Mouse (Mus musculus) stomach, embryonic 15.5 days (tissue): ENCODE data around the gene Ints13. TPM values are rescaled to one million over a fixed set of nuclear protein-coding genes. Genes with fewer than 3 reads are reported as not detected.

Experiments used
- ATAC-seq: fragments of 200-750 bp; cut with Nextera tagmentation; 2 replicates; pipeline ENCODE4 v1.8.0; 2017; ENCODE audit warnings: low read depth, moderate number of reproducible peaks, moderate TSS enrichment; ENCODE audit not compliant: insufficient read depth, low FRiP score
- H3K27ac ChIP-seq: fragments of 300-500 bp; sonication (generic); 2 replicates; pipeline ENCODE4 v1.5.1; 2015; ENCODE audit warnings: mild to moderate bottlenecking, inconsistent platforms
- H3K27me3 ChIP-seq: fragments of 300-500 bp; sonication (generic); replicated peaks from 2 replicates; pipeline ENCODE4 v1.6.1; 2015; ENCODE audit warnings: inconsistent platforms
- H3K36me3 ChIP-seq: fragments of 300-500 bp; sonication (generic); 2 replicates; pipeline ENCODE4 v1.6.1; 2015; ENCODE audit warnings: inconsistent platforms
- H3K4me1 ChIP-seq: fragments of 300-500 bp; sonication (generic); 2 replicates; pipeline ENCODE4 v1.6.1; 2015; ENCODE audit warnings: inconsistent platforms
- H3K4me2 ChIP-seq: fragments of 300-500 bp; sonication (generic); 2 replicates; pipeline ENCODE4 v1.6.1; 2015; ENCODE audit warnings: mild to moderate bottlenecking, inconsistent platforms
- H3K4me3 ChIP-seq: fragments of 300-500 bp; sonication (generic); replicated peaks from 2 replicates; pipeline ENCODE4 v1.5.1; 2015; ENCODE audit warnings: inconsistent platforms
- H3K9ac ChIP-seq: fragments of 300-500 bp; sonication (generic); 2 replicates; pipeline ENCODE4 v1.6.1; 2015; ENCODE audit warnings: inconsistent platforms
- H3K9me3 ChIP-seq: fragments of 300-500 bp; sonication (generic); 2 replicates; pipeline ENCODE4 v1.6.1; 2016; ENCODE audit warnings: inconsistent platforms
- WGBS: fragments of 180-500 bp; shearing (Covaris S2); methylation state at CpG from one replicate; pipeline ENCODE4 v1.1.7; 2015; 5-methylcytosine and 5-hydroxymethylcytosine counted together
- polyA plus RNA-seq: library from polyadenylated mRNA; unstranded; fragments of >200 nt; fragmentation: Nextera tagmentation; extraction: Ambion mirVana; gene quantifications from 2 replicates; pipeline ENCODE4 v1.2.1, GENCODE M21; 2015

The Ints13 gene
- polyA plus RNA-seq, 1 experiment from 2014 or later = 53.8 TPM

- no peak overlapping the region for H3K4me2 ChIP-seq
- H3K4me3 ChIP-seq = no peak overlapping the region
- 42% methylated on average over 2 of the region's 2 CpGs for WGBS
- no peak overlapping the region for H3K9ac ChIP-seq
- H3K27me3 ChIP-seq = no peaks in the 10 kb centered on the region
- peaks cover 4% of the 10 kb centered on the region; the same call in 1 of the 2 replicates for H3K4me1 ChIP-seq
- no peak for ATAC-seq
- no peaks in the 10 kb centered on the region for H3K9me3 ChIP-seq
- H3K27ac ChIP-seq = no peak overlapping the region
- H3K36me3 ChIP-seq = no peaks in the 10 kb centered on the region
Measured at GRCm38 (mm10) chr6:146538071-146538470, 39.6 kb downstream of the Ints13 start.

DNA sequence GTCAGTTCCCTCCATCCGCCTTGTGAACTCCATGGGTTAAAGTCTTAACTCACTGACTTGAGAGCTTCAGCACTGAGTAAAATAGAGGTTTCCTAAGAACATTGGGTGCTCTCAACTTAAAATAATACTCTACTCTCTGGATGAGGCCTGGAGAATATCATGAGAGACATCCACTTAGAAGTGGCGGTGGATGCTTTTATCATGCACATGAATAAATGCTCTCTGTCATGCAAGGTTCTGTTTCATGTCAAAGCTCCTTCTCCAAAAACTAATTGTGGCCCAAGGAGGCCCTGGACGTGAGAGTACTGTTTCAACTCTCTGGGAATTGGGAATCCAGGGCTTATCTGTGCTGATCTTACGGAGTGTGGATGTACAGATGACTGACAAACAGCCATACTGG, 40.5 kb downstream of the Ints13 start:
- Histone ChIP-seq H3K9me3 (no peaks in the 10 kb centered on the region), H3K27ac (no peak overlapping the region), H3K27me3 (no peaks in the 10 kb centered on the region), H3K4me3 (no peak overlapping the region), H3K36me3 (no peaks in the 10 kb centered on the region), H3K4me1 (peaks cover 4% of the 10 kb centered on the region; the same call in 1 of the 2 replicates), H3K4me2 (no peak overlapping the region), H3K9ac (no peak overlapping the region)
- ATAC-seq = peak; percentile 18
- WGBS = 59% methylated on average over 4 of the region's 4 CpGs

DNA sequence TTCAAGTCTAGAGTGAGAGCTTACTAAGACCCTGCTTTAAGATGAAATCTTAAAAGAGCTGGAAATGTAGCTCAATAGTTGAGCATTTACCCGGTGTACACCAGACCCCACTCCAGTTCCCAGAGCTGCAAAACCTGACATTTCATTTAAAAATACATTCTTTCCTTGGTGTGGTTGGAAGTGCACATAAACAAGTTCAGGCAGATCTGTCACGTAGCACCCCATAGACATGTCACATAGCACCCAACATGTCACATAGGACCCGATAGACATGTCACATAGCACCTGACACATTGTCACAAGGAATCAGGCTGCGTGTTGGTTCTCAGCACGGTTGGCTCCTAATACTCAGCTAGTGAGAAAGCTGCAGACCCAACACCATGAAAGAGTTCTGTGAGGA, 42.1 kb downstream of the Ints13 start:
- no peak for ATAC-seq
- H3K4me1 ChIP-seq = peaks cover 4% of the 10 kb centered on the region; the same call in 1 of the 2 replicates
- no peaks in the 10 kb centered on the region for H3K27me3 ChIP-seq
- no peak overlapping the region for H3K4me2 ChIP-seq
- no peak overlapping the region for H3K27ac ChIP-seq
- H3K9me3 ChIP-seq = no peaks in the 10 kb centered on the region
- 91% methylated on average over 5 of the region's 5 CpGs for WGBS
- no peaks in the 10 kb centered on the region for H3K36me3 ChIP-seq
- H3K4me3 ChIP-seq = no peak overlapping the region
- no peak overlapping the region for H3K9ac ChIP-seq

GRCm38 (mm10) chr6:146533146-146533545, 44.5 kb downstream of the Ints13 start:
- WGBS = 87% methylated on average over 4 of the region's 4 CpGs
- ATAC-seq = no peak

DNA sequence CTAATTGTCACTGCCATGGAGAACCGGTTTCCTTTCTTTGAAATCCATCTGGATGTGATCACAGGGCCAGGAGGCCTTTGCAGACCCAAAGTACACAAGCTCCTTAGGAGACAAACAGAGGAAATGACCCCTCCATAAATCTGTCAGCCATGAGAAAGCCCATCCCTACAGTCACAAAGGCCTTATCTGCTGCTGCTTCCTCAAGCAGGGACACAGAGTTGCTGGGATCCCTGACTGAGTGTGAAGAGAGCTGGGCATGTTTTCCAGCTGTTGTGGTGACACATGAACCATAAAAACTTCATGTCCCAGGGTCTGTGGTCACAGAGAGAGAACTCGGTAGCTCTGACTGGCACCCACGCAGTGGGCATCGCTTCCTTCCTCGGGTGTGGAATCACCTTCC, 46.9 kb downstream of the Ints13 start:
- WGBS = 25% methylated on average over 5 of the region's 5 CpGs
- Histone ChIP-seq H3K9me3 (no peaks in the 10 kb centered on the region), H3K4me2 (no peak overlapping the region), H3K36me3 (no peaks in the 10 kb centered on the region), H3K27me3 (no peaks in the 10 kb centered on the region), H3K27ac (no peak overlapping the region), H3K4me3 (no peak overlapping the region), H3K9ac (no peak overlapping the region), H3K4me1 (peaks cover 3% of the 10 kb centered on the region; the same call in 1 of the 2 replicates)
- peak; percentile 70; the same call in 1 of the 2 replicates for ATAC-seq

More at GRCm38 (mm10) chr6:146533146-146533545, 44.5 kb downstream of the Ints13 start:
- no peak overlapping the region for H3K27ac ChIP-seq
- H3K4me1 ChIP-seq = peaks cover 3% of the 10 kb centered on the region; the same call in 1 of the 2 replicates
- H3K36me3 ChIP-seq = no peaks in the 10 kb centered on the region
- H3K9ac ChIP-seq = no peak overlapping the region
- H3K4me3 ChIP-seq = no peak overlapping the region
- H3K27me3 ChIP-seq = no peaks in the 10 kb centered on the region
- H3K9me3 ChIP-seq = no peaks in the 10 kb centered on the region
- H3K4me2 ChIP-seq = no peak overlapping the region

DNA sequence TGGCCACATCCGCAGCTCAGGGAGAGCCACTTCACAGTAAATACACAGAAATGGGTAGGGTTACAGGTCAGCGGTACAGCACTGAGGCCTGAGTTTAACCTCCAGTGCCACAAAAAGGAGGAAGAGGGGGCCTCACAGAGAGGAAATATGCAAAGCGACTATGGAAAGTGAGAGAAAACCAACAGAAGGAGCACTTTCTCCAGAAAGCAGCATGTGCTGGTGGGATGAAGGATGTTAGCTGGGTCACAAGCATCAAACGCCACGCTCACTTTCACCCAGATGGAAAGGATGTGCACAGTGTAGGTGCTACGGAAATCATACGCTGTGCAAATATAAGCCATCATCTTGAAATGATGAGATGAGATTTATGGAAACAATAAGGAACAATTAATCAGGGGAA, 47.3 kb downstream of the Ints13 start:
- Histone ChIP-seq H3K4me1 (peaks cover 3% of the 10 kb centered on the region; the same call in 1 of the 2 replicates), H3K9me3 (no peaks in the 10 kb centered on the region), H3K9ac (no peak overlapping the region), H3K27me3 (no peaks in the 10 kb centered on the region), H3K27ac (no peak overlapping the region), H3K4me3 (no peak overlapping the region), H3K36me3 (no peaks in the 10 kb centered on the region), H3K4me2 (no peak overlapping the region)
- 35% methylated on average over 7 of the region's 7 CpGs for WGBS
- no peak; the same call in 1 of the 2 replicates for ATAC-seq

- Histone ChIP-seq H3K27me3 (no peaks in the 10 kb centered on the region), H3K27ac (no peak overlapping the region), H3K9ac (no peak overlapping the region), H3K36me3 (no peaks in the 10 kb centered on the region), H3K4me2 (no peak overlapping the region), H3K4me1 (peaks cover 3% of the 10 kb centered on the region; the same call in 1 of the 2 replicates), H3K4me3 (no peak overlapping the region), H3K9me3 (no peaks in the 10 kb centered on the region)
- ATAC-seq = no peak
- WGBS = 86% methylated on average over 2 of the region's 2 CpGs
Measured at GRCm38 (mm10) chr6:146527537-146527936, 50.1 kb downstream of the Ints13 start.

- no peaks in the 10 kb centered on the region for H3K27me3 ChIP-seq
- no peak overlapping the region for H3K27ac ChIP-seq
- H3K9ac ChIP-seq = no peak overlapping the region
- H3K4me3 ChIP-seq = no peak overlapping the region
- no peaks in the 10 kb centered on the region for H3K9me3 ChIP-seq
- peaks cover 3% of the 10 kb centered on the region; the same call in 1 of the 2 replicates for H3K4me1 ChIP-seq
- no peaks in the 10 kb centered on the region for H3K36me3 ChIP-seq
- 78% methylated on average over 2 of the region's 2 CpGs for WGBS
- no peak for ATAC-seq
- H3K4me2 ChIP-seq = no peak overlapping the region
Measured at GRCm38 (mm10) chr6:146525500-146525899, 52.1 kb downstream of the Ints13 start.

DNA sequence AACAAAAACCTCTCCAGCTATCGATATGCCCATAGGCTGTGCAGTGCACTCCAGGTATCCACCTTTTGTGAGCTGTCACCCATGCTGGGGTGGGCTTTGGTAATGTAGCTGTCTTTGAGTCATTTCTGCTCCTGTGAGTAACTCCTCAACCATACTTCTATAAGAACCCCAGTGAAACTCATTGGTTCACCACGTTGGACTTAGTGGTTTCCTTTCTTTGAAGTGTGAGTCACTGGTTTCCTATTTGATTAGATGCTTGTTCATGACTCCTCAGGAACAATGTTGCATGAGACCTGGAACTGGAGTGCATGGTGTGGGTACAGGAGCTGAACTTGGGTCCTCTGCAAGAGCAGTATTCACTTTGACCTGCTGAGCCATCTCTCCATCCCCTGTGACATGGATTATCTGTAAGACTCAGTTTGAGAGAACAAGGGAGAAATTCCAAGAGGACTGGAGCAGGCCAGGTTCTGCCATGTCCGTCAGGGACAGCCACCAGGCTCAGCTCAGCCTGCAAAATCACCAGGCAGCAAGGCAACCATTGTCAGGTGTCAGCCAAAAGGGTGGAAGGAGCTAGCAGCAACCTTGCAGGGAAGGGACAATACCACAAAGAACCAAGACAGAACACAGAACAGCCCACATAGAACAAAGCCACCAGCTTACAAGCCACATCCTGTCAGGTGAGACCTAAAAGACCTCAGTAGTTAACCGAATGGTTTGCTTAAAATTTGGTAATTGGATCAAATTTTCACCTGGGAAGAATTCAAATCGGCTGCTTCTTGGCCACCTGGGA, 56.0 kb downstream of the Ints13 start:
- 76% methylated on average over 5 of the region's 5 CpGs for WGBS
- no peaks in the 10 kb centered on the region for H3K36me3 ChIP-seq
- ATAC-seq = no peak

DNA sequence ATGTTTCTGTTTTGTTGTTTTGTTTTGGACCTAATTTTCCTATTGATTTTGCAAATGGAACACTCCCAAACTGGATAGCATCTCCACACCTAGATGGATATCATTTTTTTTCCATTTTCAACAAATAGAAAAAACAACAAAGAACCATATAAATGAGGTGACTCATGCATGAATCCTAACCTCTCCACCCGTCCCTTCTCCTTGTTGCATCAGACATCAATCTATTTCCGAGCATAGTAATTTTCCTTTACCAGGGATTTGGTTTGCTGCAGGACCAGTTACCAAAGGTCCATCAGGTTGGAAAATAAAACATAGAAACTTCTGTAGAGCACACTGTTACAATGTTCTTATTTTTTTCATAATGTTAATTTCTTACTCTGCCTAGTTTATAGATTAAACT, 58.6 kb downstream of the Ints13 start:
- no peaks in the 10 kb centered on the region for H3K27me3 ChIP-seq

More for the DNA sequence above, 56.0 kb downstream of the Ints13 start:
- no peaks in the 10 kb centered on the region for H3K27me3 ChIP-seq
- no peak overlapping the region for H3K4me2 ChIP-seq
- no peaks in the 10 kb centered on the region for H3K9me3 ChIP-seq
- H3K27ac ChIP-seq = no peak overlapping the region
- no peaks in the 10 kb centered on the region for H3K4me1 ChIP-seq
- no peak overlapping the region for H3K4me3 ChIP-seq
- H3K9ac ChIP-seq = no peak overlapping the region

GRCm38 (mm10) chr6:146515936-146516335, 61.7 kb downstream of the Ints13 start:
- Histone ChIP-seq H3K4me2 (no peak overlapping the region), H3K9me3 (no peaks in the 10 kb centered on the region), H3K27ac (no peak overlapping the region), H3K27me3 (no peaks in the 10 kb centered on the region), H3K4me1 (no peaks in the 10 kb centered on the region), H3K36me3 (no peaks in the 10 kb centered on the region), H3K9ac (no peak overlapping the region), H3K4me3 (no peak overlapping the region)
- ATAC-seq = no peak
- WGBS = 68% methylated on average over 6 of the region's 6 CpGs

More for the DNA sequence above, 58.6 kb downstream of the Ints13 start:
- no peaks in the 10 kb centered on the region for H3K36me3 ChIP-seq
- WGBS = 65% methylated on average over 2 of the region's 2 CpGs
- ATAC-seq = no peak
- H3K4me3 ChIP-seq = no peak overlapping the region
- no peaks in the 10 kb centered on the region for H3K4me1 ChIP-seq
- no peak overlapping the region for H3K27ac ChIP-seq
- no peak overlapping the region for H3K9ac ChIP-seq
- no peak overlapping the region for H3K4me2 ChIP-seq
- H3K9me3 ChIP-seq = no peaks in the 10 kb centered on the region

GRCm38 (mm10) chr6:146514531-146514948, 63.1 kb downstream of the Ints13 start:
- WGBS = 47% methylated on average over 7 of the region's 7 CpGs
- no peaks in the 10 kb centered on the region for H3K9me3 ChIP-seq

More at GRCm38 (mm10) chr6:146514531-146514948, 63.1 kb downstream of the Ints13 start:
- Histone ChIP-seq H3K9ac (no peak overlapping the region), H3K27ac (no peak overlapping the region), H3K4me1 (no peaks in the 10 kb centered on the region), H3K27me3 (no peaks in the 10 kb centered on the region), H3K36me3 (no peaks in the 10 kb centered on the region), H3K4me2 (no peak overlapping the region), H3K4me3 (no peak overlapping the region)
- ATAC-seq = no peak
